Comparison of ENCODE assay signal across 13 mouse cellular contexts in the genomic region with DNA sequence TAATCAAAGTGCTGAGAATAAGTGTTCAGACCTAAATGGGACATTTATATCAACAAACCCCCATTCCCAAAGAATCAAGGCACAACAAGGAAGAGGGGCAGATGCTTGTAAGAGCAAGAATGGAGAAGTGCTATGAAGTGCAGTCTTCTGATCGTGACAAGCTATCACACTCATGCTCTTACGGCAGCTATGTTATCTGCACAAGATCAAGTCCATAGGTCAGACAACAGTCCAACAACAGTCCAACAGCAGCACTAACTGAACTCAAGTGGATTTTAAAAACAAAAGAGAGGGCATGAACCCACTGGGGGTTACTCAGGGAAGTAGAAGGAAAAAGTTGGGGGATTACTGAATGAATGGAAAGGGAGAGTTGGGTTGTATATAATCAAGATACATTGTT.
"Had no signal": no experiment of that assay in that cellular context is flagged by ENCODE, and none has a peak within 500 bp of the region (broad histone marks: within the 10 kb centered on the region; RNA-seq: fewer than 3 reads in every experiment).

No protein-coding gene starts in this region.

- H3K4me1 ChIP-seq: limb, embryonic 10.5 days; megakaryocyte, embryonic 14.5 days; midbrain, embryonic 12.5 days had no signal

- H3K9me3 ChIP-seq: limb, embryonic 10.5 days; megakaryocyte, embryonic 14.5 days; midbrain, embryonic 12.5 days had no signal

- H3K27me3 ChIP-seq: megakaryocyte, embryonic 14.5 days; midbrain, embryonic 12.5 days had no signal

- H3K27ac ChIP-seq: kidney, postnatal 0 days; limb, embryonic 10.5 days; macrophage; midbrain, embryonic 12.5 days had no signal

- H3K36me3 ChIP-seq: limb, embryonic 10.5 days; midbrain, embryonic 12.5 days had no signal

- DNase-seq: kidney, adult 8-10 months; lung, embryonic 14.5 days; lung, postnatal 10 days; right cerebral cortex, postnatal 14 days; thymus, postnatal 4 days had no signal

- H3K4me2 ChIP-seq: lung, embryonic 14.5 days; midbrain, embryonic 12.5 days had no signal

- H3K4me3 ChIP-seq: limb, embryonic 10.5 days; megakaryocyte, embryonic 14.5 days; midbrain, embryonic 12.5 days had no signal

- ATAC-seq: hindbrain, embryonic 16.5 days; inflammation-experienced regulatory T-cells, adult 6 months; midbrain, embryonic 16.5 days had no signal

- H3K9ac ChIP-seq: lung, embryonic 14.5 days; midbrain, embryonic 12.5 days had no signal
